Mouse (Mus musculus): ENCODE measurements around the gene Map7.

Gene Map7

GRCm38 (mm10) chr10:20148130-20148772, at the start of gene Map7:
Map7 (plus strand) TSS chr10:20148471.
- no peak for DNase-seq

DNA sequence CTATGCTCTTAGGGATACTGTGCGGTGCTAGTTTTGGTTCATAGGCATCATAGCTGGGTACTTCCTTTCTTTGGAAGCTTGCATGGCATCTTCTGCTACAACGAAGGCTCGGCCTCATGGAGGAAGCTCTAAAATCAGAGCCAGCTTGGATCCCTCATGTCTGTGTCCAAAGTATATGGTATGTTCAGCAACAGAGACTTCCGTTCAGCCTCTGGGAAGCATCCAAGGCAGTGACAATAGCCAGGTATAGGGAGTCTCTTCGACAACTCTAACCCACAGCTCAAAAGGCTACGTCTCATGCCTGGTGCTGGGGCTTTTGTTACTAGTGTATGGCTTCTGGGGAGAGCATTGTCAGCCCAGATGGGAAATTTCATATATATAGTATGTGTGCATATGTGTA, 46.8 kb upstream of the Map7 start:
- DNase-seq = no peak

GRCm38 (mm10) chr10:20104271-20104931, 43.9 kb upstream of the Map7 start:
- peak; percentile 76 for DNase-seq

DNA sequence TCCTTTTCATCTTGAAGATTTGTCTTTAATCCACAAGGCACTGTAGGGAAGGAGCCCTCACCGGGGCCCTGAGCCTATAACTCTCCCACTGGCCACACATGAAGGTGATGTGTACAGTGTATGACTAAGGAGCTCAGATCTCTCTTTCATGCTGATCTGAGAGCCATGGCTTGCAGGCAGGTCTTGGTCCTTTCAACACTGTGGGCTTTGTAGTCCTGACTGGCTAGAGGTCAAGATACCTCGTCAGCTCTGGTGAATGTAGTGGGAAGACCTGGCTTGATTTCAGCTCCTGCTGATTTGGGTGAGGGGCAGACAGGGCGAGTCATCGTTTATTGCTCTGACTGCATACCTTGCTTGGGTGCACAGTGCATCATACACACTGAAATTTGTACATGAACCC, 42.7 kb upstream of the Map7 start:
- DNase-seq = no peak

DNA sequence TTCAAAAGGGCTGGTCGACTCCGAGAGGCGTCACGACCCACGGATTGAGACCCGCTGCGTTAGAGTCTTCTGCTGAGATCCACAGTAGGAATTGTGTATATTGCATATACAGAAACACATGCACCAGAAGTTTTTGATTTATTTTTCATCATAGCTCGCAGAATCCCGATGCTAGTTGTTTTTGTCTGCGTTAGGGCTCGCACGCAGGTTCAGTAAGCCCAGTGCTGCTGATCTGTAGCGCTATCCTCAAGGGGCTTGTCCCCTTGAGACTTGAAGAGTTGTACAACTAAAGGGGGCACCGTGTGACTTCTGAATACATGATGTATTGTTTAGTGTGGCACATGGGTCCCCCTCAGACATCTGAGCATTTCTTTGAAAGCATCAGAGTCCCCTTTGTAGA, 41.2 kb upstream of the Map7 start:
- no peak for DNase-seq

DNA sequence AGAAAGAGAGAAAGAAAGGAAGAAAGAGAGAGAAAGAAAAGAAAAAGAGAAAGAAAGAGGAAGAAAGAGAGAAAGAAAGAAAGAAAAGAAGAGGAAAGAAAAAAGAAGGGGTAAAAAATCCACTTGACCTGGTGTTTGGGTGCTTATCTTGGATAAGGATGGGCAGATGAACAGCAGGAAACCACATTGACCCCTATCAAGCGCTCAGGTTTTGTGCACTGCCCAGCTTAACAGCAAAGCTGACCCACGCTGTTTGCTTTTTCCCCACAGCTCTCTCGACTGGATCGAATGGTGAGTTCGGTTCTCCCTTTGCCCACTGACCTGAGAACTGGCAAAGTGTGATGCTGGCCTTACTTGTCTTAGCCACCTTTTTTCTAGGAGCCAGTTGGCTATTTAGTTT, 36.8 kb upstream of the Map7 start:
- DNase-seq = no peak

- no peak for DNase-seq
These were observed 36.0 kb upstream of the Map7 start for GRCm38 (mm10) chr10:20112026-20112973.

DNA sequence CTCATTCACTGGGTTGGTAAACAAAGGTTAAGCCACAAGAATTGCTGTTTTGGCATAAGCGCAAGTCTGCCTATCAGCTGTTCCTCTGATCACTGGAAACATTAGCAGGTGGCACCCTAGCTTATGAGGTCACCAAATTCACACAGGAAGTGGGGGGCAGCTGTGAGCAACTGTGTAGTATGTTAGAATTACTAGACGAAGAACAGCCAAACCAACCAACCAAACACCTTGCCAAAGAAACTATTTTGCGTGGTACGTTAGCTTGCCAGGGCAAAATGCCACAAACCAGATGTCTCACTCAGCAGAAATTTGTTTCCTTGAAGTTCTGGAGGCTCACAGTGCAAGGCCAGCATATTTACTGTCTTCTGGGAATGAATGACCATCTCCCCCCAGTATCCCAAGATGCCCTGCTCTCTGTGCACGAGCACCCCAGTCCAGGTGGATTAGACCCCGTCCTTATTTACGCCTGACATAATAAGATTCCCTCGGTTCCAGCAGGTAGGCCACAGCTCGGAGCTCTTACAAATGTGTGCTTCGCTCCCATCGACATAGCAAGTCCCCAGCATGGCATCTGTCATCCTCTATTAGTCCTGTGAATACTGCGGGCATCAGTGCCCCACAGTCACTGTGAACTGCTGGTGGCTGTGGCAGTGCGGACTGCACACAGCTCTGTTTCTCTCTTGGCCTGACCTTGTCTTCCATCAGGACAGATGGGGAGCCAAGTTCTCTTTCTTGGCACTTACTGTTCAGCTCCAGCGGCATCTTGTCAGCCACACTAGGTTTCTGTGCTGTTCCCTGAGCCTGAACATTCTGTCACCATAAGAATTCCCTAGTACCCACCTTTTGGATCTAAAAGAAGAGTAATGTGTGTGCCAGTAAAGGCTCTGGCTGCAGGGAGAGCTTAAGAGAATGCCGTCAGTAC, 28.5 kb upstream of the Map7 start:
- DNase-seq = peak; percentile 52

DNA sequence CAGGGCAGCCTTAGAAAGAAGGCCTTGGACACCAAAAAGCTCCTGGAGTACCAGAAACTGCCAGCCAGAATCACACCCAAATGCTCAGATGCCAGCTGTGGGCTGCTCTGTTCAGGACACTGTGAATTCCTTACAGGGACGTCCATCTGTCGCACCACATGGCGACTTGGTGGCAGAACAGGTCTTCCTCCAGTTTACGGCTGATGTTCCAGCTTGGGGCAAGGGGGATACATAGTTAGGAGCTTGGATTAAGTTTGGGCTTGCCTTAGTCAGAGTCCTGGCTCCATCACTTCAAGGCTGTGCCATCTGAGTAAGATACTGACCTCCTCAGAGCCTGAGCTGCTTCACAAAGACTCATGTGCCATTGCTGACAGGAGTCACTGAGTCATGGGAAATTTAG, 26.3 kb upstream of the Map7 start:
- no peak for DNase-seq

- DNase-seq = peak; percentile 39
These were observed 24.9 kb upstream of the Map7 start for GRCm38 (mm10) chr10:20123401-20123800.

GRCm38 (mm10) chr10:20124576-20124975, 23.7 kb upstream of the Map7 start:
- DNase-seq = peak; percentile 53

GRCm38 (mm10) chr10:20125226-20125625, 23.0 kb upstream of the Map7 start:
- DNase-seq = peak; percentile 79

- DNase-seq = no peak
These were observed 15.2 kb upstream of the Map7 start for GRCm38 (mm10) chr10:20132933-20133652.

DNA sequence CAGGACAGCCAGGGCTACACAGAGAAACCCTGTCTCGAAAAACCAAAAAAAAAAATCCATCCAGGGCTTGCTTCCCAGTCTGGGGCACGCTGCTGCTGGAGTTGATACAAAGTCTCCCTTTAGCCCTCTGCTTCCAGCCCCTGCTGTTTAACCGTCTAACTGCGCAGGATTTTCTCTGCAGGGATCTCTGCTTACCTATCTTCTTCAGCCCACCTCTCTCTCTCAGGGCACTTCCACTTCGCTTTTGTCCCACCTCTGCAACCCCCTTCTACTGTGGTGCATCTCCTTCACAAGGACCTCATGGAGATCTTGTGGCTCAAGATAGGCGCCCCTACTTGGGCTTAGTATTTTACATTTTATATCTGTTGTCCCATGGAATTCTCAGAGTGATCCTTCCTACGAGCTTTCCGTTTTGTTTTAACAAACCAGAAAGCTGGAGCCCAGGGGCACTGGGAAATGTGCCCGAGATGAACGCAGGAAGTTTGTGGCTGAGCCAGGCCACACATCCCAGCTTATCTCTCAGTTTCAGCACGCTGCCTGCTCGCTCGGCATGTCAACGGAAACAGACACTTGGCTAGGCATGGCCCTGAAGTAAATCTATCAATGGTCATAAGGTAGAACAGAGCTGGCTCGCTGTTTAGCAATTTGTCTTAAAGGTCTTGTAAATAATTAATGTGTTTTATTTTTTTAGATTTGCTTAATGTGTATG, 12.8 kb upstream of the Map7 start:
- peak; percentile 37 for DNase-seq

GRCm38 (mm10) chr10:20136505-20136904, 11.8 kb upstream of the Map7 start:
- DNase-seq = no peak

GRCm38 (mm10) chr10:20141376-20141775, 6.9 kb upstream of the Map7 start:
- no peak for DNase-seq

DNA sequence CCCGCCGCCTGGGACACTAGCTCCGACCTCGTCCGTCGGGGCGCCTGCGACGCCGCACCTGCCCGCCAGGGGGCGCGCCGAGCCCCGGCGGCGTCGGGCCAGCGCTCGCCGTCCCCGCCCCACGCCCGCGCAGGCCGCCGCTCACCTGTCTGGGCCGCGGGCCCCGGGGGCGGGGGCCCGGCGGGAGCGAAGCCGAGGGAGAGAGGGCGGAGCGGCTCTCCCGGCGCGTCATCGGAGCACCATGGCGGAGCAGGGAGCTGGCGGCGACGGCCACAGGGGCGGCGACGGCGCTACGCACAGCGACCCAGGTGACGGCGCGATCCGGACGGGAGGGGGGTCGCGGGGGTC, 476 bp downstream of the Map7 start:
- DNase-seq = peak; percentile 85

- peak; percentile 49 for DNase-seq
These were observed 1.0 kb downstream of the Map7 start for GRCm38 (mm10) chr10:20149121-20149834.

GRCm38 (mm10) chr10:20149835-20150355, 1.6 kb downstream of the Map7 start:
- DNase-seq = peak; percentile 50

- DNase-seq = no peak
These were observed 3.9 kb downstream of the Map7 start for GRCm38 (mm10) chr10:20152131-20152530.
